Mouse (Mus musculus): ENCODE results near the gene Gns.
A peak's percentile ranks its signal among the peaks of the same experiment; 100 is the strongest.
"Not testable (repeated sequence)": the region's sequence is repeated elsewhere in the genome, so short reads cannot be mapped to it uniquely, and the experiment has no call there.

Gns gene

DNA sequence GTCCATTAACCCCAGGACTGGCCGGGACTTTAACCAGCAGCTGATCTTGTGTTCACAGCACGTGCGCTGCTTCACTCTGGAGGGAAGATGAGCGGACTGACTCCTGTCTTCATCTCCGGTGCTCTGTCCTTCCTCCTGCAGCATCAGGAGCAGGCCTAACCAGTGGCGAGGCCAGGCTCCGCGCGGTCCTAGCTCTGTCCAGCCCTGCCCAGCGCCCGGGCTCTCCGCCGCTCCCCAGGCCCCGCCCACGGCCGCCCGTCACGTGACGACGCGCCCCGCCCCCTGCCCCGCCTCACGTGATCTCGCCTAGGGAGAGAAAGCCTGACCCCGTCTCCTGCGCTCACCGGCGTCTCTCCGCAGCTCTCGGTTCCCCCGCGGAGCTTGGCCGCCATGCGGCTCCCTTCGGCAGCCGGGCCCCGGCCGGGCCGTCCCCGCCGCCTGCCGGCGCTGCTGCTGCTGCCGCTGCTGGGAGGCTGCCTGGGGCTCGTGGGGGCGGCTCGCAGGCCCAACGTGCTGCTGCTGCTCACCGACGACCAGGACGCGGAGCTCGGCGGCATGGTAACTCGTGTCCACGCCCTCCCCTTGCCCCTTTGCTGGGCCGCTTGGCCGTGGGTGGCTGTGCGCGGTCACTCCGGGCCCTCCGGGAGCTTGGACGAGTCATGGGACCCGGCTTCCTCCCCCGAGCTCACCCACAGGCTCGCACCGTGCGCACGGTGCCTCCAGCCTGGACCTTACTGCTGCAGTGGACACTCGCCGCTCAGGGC is at the start of gene Gns:
TSS of gene Gns (plus strand) at position 290 of the 764 bp plus-strand sequence.
- DNase-seq (ENCODE audit: low spot score in 2 of 2), result peak; percentile 35 to 71

- DNase-seq (ENCODE audit: low spot score in 2 of 2), result no peak
Measured at GRCm38 (mm10) chr10:121315321-121316283, 49.3 kb upstream of the Gns start.

GRCm38 (mm10) chr10:121316361-121316760 is 48.5 kb upstream of the Gns start:
- DNase-seq (ENCODE audit: low spot score in 2 of 2), result no peak

- DNase-seq (ENCODE audit: low spot score in 2 of 2), result no peak
Measured at GRCm38 (mm10) chr10:121318397-121318950, 46.4 kb upstream of the Gns start.

DNA sequence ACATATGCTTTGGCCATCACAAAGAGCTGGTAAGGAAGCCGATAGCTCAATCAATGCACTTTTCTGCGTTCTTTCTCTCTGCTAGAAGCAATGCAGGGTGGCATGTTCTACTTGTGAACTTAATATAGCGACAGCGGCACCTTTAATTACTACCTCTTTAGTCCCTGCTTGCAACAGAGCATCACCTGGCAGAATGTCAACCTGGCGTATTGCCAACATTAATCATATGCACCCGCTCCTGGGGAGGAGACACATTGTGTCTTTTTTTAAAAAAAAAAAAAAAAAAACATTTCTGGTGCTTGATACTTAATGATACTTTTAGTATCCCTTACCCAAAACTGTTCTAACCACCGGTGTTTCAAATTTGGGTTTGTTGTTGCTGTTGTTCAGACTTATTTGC is 41.4 kb upstream of the Gns start:
- no peak for DNase-seq (ENCODE audit: low spot score in 2 of 2)

GRCm38 (mm10) chr10:121326167-121326566 is 38.7 kb upstream of the Gns start:
- DNase-seq (ENCODE audit: low spot score in 2 of 2), result no peak

GRCm38 (mm10) chr10:121329586-121329985 is 35.3 kb upstream of the Gns start:
- DNase-seq (ENCODE audit: low spot score in 2 of 2), result no peak

GRCm38 (mm10) chr10:121330940-121331339 is 34.0 kb upstream of the Gns start:
- peak in 1 of 2 experiments; percentile 70 for DNase-seq (ENCODE audit: low spot score in 2 of 2)

DNA sequence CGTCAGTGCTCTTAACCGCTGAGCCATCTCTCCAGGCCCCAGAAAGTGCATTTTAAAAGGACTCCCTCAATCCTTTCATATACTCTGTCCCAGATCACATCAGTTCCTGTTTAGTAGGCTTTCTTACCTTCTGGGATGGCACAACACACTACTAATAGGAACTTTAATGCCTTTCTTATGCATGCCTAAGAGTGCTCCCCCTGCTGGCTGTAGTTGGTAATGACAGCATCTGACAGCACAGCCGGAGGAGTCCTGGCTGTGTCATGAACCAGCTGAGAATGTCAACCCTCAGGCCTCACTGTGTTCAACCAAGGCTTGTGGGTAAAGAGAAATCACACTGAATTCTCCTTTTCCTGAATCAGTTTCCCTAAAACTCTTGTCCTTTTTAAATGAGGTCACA is 30.3 kb upstream of the Gns start:
- DNase-seq (ENCODE audit: low spot score in 2 of 2), result peak in 1 of 2 experiments; percentile 68

- DNase-seq (ENCODE audit: low spot score in 2 of 2), result not testable (repeated sequence)
Measured at GRCm38 (mm10) chr10:121336536-121336935, 28.4 kb upstream of the Gns start.

DNA sequence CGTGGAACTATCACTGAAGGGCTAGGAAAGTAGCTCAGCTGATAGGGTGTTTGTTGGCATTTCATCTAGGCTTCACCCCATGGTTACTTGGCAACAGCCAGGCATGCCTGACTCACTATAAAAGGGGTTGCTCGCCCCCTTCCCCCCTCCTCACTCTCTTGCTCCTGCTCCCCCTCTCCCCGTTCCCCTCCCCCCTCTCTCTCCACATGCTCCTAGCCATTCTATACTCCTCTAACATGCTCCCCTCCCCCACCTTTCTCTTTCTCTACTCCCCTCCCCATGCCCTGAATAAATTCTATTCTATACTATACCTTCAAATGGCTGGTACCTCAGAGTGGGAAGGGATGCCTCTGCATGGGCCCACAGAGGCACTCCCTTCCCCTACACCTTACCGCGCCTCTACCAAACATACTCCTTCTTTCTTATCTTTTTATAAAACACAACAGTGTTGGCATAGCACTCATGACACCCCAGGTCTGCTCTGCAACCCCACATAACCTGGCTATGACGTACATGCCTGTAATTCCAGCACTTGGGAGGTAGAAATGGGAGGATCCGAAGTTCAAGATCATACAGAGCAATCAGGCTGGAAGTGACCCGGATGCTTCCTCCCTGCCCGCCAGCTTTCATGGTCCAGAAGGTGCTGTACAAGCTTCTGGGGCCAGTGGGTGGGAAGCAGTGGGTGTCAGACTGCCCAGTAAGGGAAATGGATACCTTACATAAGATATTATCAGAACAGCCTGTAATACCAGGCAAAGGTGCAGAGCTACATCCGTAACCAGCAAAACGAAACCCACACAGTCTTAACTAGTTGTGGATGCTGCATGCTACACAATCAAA is 23.9 kb upstream of the Gns start:
- no peak for DNase-seq (ENCODE audit: low spot score in 2 of 2)

GRCm38 (mm10) chr10:121342260-121342659 is 22.6 kb upstream of the Gns start:
- DNase-seq (ENCODE audit: low spot score in 2 of 2), result no peak

DNA sequence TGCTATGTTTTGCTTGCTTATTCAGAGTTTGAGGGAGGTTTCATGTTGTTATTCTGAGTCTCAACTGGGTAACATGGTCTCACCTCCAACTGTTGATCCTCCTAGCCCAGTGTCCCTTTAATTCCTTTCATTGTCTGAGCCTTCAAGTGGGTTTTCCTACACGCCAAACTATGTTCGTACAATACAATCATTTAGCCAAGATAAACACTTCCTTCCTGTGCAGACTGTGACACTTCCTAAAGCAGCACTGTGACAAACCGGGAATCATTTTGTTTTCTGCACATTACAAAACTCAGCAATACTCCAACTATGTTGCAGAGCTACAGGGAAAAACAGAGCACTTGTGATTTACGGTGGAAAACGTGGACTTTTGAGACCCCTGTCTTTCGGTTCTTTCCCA is 21.0 kb upstream of the Gns start:
- no peak for DNase-seq (ENCODE audit: low spot score in 2 of 2)

GRCm38 (mm10) chr10:121349244-121349643 is 15.6 kb upstream of the Gns start:
- no peak for DNase-seq (ENCODE audit: low spot score in 2 of 2)

- DNase-seq (ENCODE audit: low spot score in 2 of 2), result no peak
Measured at GRCm38 (mm10) chr10:121350357-121351065, 14.4 kb upstream of the Gns start.

- no peak for DNase-seq (ENCODE audit: low spot score in 2 of 2)
Measured at GRCm38 (mm10) chr10:121351066-121351581, 13.8 kb upstream of the Gns start, which contains the start of gene Tbc1d30. Gene Tbc1d30, minus strand, starts transcription at chr10:121351278.

- no peak for DNase-seq (ENCODE audit: low spot score in 2 of 2)
Measured at GRCm38 (mm10) chr10:121351692-121352290, 13.1 kb upstream of the Gns start.

DNA sequence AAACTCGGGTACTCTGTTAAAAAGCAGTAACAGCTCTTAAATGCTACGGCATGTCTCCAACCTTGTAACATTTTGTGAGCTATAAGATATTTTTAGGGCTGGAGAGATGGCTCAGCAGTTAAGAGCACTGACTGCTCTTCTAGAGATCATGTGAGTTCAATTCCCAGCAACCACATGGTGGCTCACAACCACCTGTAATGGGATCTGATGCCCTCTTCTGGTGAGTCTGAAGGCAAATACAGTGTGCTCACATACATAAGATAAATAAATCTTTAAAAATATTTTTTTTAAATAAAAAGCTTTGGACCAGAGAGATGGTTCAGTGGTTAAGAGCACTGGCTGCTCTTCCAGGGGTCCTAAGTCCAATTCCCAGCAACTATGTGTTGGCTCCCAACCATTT is 4.5 kb upstream of the Gns start:
- DNase-seq (ENCODE audit: low spot score in 2 of 2), result no peak

DNA sequence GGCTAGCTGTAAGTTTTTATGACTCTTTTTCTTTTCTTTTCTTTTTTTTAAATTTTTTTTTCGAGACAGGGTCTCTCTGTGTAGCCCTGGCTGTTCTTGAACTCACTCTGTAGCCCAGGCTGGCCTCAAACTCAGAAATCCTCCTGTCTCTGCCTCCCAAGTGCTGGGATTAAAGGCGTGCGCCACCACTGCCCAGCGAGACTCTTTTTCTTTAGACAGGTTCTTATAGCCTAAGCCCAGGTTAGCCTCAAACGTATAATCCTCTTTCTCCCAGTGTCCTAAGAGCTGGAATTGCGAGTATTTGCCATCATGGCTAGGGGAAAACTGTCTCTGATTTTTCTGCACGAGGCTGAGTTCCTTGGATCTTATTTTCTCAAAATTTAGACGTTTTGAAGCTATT is 1.7 kb upstream of the Gns start:
- no peak for DNase-seq (ENCODE audit: low spot score in 2 of 2)

GRCm38 (mm10) chr10:121364306-121364705 is 584 bp upstream of the Gns start:
- DNase-seq (ENCODE audit: low spot score in 2 of 2), result no peak
